Mouse (Mus musculus) stomach, postnatal 0 days (tissue): ENCODE measurements around the gene Thsd7a. TPM values are rescaled to one million over a fixed set of nuclear protein-coding genes. Genes with fewer than 3 reads are reported as not detected.

Source experiments
- ATAC-seq: fragments of 200-750 bp; cut with Nextera tagmentation; 2 replicates; pipeline ENCODE4 v1.8.0; 2017; ENCODE audit not compliant: low FRiP score, low TSS enrichment
- DNase-seq: peaks from one replicate; pipeline ENCODE4 v3.0.0-alpha.2; 2016; ENCODE audit warnings: low spot score
- H3K27ac ChIP-seq: fragments of 300-500 bp; sonication (generic); replicated peaks from 2 replicates; pipeline ENCODE4 v1.5.1; 2014; ENCODE audit warnings: mild to moderate bottlenecking, control low read depth
- H3K27me3 ChIP-seq: fragments of 300-500 bp; sonication (generic); 2 replicates; pipeline ENCODE4 v1.6.1; 2014; ENCODE audit warnings: low read length; ENCODE audit not compliant: control insufficient read depth, insufficient read depth
- H3K36me3 ChIP-seq: fragments of 300-500 bp; sonication (generic); 2 replicates; pipeline ENCODE4 v1.6.1; 2014; ENCODE audit warnings: low read length, mixed read lengths; ENCODE audit not compliant: control insufficient read depth, insufficient read depth
- H3K4me1 ChIP-seq: fragments of 300-500 bp; sonication (generic); replicated peaks from 2 replicates; pipeline ENCODE4 v1.6.1; 2014; ENCODE audit warnings: antibody characterized with exemption; ENCODE audit not compliant: control insufficient read depth, insufficient read depth
- H3K4me2 ChIP-seq: fragments of 300-500 bp; sonication (generic); replicated peaks from 2 replicates; pipeline ENCODE4 v1.6.1; 2014; ENCODE audit warnings: low read depth, mild to moderate bottlenecking, control low read depth, moderate library complexity
- H3K4me3 ChIP-seq: fragments of 300-500 bp; sonication (generic); 2 replicates; pipeline ENCODE4 v1.5.1; 2014; ENCODE audit warnings: low read depth, low read length, control low read depth
- H3K9ac ChIP-seq: fragments of 300-500 bp; sonication (generic); 2 replicates; pipeline ENCODE4 v1.6.1; 2014; ENCODE audit warnings: mild to moderate bottlenecking, low read length, control low read depth, mixed read lengths
- H3K9me3 ChIP-seq: fragments of 300-500 bp; sonication (generic); 2 replicates; pipeline ENCODE4 v1.6.1; 2016; ENCODE audit warnings: low read length; ENCODE audit not compliant: control insufficient read depth
- CTCF ChIP-seq: IDR thresholded peaks from 2 replicates; pipeline ENCODE4 v1.5.1; 2016; ENCODE audit warnings: antibody characterized with exemption, low read depth, mild to moderate bottlenecking, moderate library complexity
- EP300 ChIP-seq: optimal IDR thresholded peaks from 2 replicates; pipeline ENCODE3; 2016; ENCODE audit warnings: antibody characterized with exemption
- WGBS: fragments of 180-500 bp; shearing (Covaris S2); extraction: QIAGEN DNeasy Blood & Tissue Kit; methylation state at CpG from one replicate; pipeline ENCODE4 v1.1.7; 2014; 5-methylcytosine and 5-hydroxymethylcytosine counted together
- polyA plus RNA-seq: library from polyadenylated mRNA; unstranded; fragments of >200 nt; fragmentation: Nextera tagmentation; extraction: Ambion mirVana; gene quantifications from 2 replicates; pipeline ENCODE4 v1.2.1, GENCODE M21; 2015

The Thsd7a gene
- polyA plus RNA-seq, 1 experiment from 2014 or later, result 1.1 TPM

DNA sequence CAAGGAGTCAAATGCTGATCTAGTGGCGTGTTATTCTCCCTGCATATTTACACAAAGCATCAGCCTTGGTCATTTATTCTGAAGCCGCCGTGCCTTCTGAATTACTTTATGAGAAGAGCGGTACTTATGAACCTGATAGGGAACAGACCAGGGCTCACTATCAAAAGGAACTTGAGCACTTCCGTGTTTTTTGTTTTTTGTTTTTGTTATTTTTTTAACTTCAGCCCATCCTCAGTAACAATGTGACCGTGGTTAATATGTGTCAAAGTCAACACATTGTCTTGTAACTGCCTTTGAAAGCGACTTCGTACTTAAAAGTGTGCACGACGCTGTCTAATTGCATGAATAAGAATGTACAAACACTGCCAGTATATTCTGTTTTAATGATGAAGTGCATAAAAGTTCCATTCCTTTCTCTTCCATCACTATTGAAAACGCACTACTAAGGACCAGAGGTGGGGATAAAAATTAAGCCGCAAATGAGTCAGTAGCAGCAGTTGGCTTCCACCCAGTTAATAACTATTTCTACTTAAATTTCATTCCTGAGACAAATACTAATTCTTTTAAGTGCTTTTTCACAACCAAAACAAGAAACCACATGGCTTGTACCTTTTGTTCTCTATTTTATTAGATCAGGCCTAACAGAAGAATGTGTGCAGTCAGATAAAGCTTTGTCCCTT, 461 bp upstream of the Thsd7a start:
- Histone ChIP-seq H3K4me2 (peak overlapping the region; percentile 96), H3K9me3 (no peaks in the 10 kb centered on the region), H3K4me1 (0 out of 2 replicates have a peak, but pooled peaks cover 3% of the 10 kb centered on the region), H3K9ac (peak overlapping the region; percentile 61; the same call in 1 of the 2 replicates), H3K27ac (no peak overlapping the region), H3K36me3 (no peaks in the 10 kb centered on the region), H3K4me3 (peak overlapping the region; percentile 57), H3K27me3 (no peaks in the 10 kb centered on the region)
- WGBS, result 22% methylated on average over 12 of the region's 12 CpGs
- DNase-seq (no peak), ATAC-seq (peak; percentile 12; the same call in 1 of the 2 replicates)
- TF ChIP-seq EP300 (no peak), CTCF (no peak)

DNA sequence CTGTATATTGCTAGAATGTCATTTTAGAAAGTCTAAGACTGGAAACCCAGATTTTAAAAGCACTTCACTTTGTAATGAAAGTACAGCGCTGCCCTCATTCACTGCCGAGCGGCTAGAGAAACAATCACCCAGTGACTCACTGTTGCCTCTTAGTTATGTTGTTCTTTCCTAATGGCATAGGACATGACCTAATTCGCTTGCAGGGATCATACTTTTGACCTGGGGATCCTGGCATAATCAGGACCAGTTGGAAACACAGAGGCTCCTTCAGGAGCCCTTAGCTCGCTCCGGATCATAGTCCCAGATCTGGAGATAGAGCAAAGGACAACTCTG, 790 bp downstream of the Thsd7a start:
- no peak for TF ChIP-seq EP300
- TF ChIP-seq CTCF, result no peak
- under 1% methylated on average over 6 of the region's 6 CpGs for WGBS
- H3K36me3 ChIP-seq, result no peaks in the 10 kb centered on the region
- H3K4me3 ChIP-seq, result peak overlapping the region; percentile 57
- H3K9ac ChIP-seq, result peak overlapping the region; percentile 61
- peak overlapping the region; percentile 96 for H3K4me2 ChIP-seq
- H3K27me3 ChIP-seq, result no peaks in the 10 kb centered on the region
- H3K9me3 ChIP-seq, result no peaks in the 10 kb centered on the region
- peak overlapping the region; percentile 75; the same call in 1 of the 2 replicates for H3K27ac ChIP-seq
- DNase-seq (no peak), ATAC-seq (peak; percentile 40; the same call in 1 of the 2 replicates)
- 0 out of 2 replicates have a peak, but pooled peaks cover 3% of the 10 kb centered on the region for H3K4me1 ChIP-seq

DNA sequence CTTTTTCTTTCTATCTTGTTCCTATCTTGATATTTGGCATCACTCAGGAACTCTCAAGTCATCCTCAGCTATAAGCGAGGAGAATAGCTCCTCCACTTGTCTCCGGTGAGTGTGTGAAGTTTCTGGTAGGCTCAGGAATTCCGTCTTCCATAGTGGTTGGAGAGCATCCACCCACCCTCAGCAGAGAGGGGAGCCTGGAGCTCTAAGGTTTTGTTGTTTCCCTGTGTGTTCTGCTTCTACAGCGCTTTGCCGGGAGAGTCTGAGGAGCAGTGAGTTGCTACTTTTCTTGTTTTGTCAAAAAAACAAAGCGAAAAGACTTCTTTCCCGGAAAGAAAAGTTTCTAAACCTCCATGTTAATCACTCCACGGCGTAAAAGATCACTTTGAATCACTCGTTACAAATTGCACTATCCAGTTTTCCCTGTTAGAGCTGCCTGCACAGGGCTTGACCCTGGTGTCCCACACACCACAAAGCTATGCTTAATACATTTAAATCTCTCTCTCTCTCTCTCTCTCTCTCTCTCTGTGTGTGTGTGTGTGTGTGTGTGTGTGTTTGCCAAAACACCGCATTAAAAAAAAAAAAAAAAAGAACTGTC, 1.3 kb downstream of the Thsd7a start:
- TF ChIP-seq EP300 (no peak), CTCF (0 out of 2 replicates have a peak, but pooled peaks have one; percentile 1)
- Histone ChIP-seq H3K36me3 (no peaks in the 10 kb centered on the region), H3K4me2 (peak overlapping the region; percentile 96), H3K9ac (no peak overlapping the region), H3K9me3 (no peaks in the 10 kb centered on the region), H3K27me3 (no peaks in the 10 kb centered on the region), H3K4me1 (0 out of 2 replicates have a peak, but pooled peaks cover 3% of the 10 kb centered on the region), H3K27ac (no peak overlapping the region), H3K4me3 (peak overlapping the region; percentile 57)
- WGBS, result 17% methylated on average over 11 of the region's 11 CpGs
- ATAC-seq (no peak), DNase-seq (no peak)

DNA sequence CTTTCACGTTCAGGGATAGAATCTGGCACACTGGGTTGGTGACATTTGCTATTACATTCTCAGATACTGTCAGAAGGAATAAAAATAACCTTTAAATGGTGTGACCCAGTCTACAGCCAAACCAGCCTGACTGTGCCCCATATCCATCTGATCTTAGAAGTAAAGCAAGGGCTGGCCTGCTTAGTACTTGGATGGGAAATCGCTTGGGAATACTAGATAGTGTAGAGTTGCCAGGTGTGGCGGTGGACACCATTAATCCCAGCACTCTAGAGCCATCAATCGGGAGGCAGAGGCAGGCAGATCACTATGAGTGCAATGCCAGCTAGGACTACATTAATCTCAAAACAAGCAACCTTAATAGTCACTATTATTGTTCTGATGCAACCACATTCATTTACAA, 6.4 kb downstream of the Thsd7a start:
- TF ChIP-seq CTCF (no peak), EP300 (no peak)
- 81% methylated on average over 4 of the region's 4 CpGs for WGBS
- no peak for DNase-seq

DNA sequence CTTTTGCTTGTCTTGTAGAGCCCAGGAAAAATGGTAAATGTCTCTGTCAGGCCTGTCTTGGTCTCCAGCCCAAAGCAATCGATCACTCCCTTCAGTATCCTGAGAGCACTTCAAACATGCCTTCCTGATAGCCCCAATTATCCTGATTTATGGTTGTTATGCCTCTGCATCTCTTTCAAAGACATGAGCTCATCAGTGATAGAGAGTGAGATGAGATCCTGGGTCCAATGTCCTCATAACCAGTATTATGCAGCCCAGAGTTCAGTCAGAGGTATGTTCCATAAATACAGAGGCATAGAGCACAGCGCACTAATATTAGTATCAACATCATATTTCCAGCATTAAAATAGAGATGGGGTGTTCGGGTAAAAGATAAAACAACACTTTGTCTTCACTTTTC, 15.3 kb downstream of the Thsd7a start:
- Histone ChIP-seq H3K9me3 (no peaks in the 10 kb centered on the region), H3K4me3 (no peak overlapping the region), H3K36me3 (no peaks in the 10 kb centered on the region), H3K27ac (no peak overlapping the region), H3K4me2 (no peak overlapping the region), H3K9ac (no peak overlapping the region), H3K27me3 (no peaks in the 10 kb centered on the region), H3K4me1 (no peaks in the 10 kb centered on the region)
- no peak for ATAC-seq
- 59% methylated on average over 3 of the region's 3 CpGs for WGBS
- TF ChIP-seq EP300, result no peak
- DNase-seq, result no peak

More for the DNA sequence above, 6.4 kb downstream of the Thsd7a start:
- no peaks in the 10 kb centered on the region for H3K4me1 ChIP-seq
- ATAC-seq, result no peak
- H3K9ac ChIP-seq, result no peak overlapping the region
- H3K4me3 ChIP-seq, result no peak overlapping the region
- H3K27ac ChIP-seq, result no peak overlapping the region
- H3K9me3 ChIP-seq, result no peaks in the 10 kb centered on the region
- H3K27me3 ChIP-seq, result no peaks in the 10 kb centered on the region
- H3K4me2 ChIP-seq, result no peak overlapping the region
- H3K36me3 ChIP-seq, result no peaks in the 10 kb centered on the region

DNA sequence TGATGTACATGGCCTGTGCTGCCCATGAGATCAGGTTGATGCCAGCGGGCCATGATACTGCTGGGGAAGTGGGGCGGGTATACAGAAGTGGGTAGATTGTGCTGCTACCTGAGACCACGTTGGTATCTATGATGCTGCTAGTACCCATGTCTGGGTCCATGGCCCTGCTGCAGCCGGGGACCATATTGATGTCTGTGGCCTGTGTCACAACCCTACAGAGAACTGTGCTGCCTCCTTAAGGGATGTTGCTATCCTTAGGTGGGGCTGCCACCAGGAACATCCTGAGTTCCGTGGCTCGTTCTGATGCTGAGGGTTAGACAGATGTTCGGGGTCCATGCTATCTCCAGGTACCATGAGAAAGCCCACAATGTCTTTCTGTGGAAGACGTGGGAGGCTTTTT, 33.1 kb downstream of the Thsd7a start:
- no peaks in the 10 kb centered on the region for H3K4me1 ChIP-seq
- WGBS, result 90% methylated on average over 8 of the region's 8 CpGs
- no peak for TF ChIP-seq CTCF
- no peak for TF ChIP-seq EP300
- H3K9me3 ChIP-seq, result no peaks in the 10 kb centered on the region
- H3K4me3 ChIP-seq, result no peak overlapping the region
- no peaks in the 10 kb centered on the region for H3K27me3 ChIP-seq
- no peak overlapping the region for H3K9ac ChIP-seq
- no peak for DNase-seq
- no peak overlapping the region for H3K27ac ChIP-seq
- ATAC-seq, result no peak
- no peaks in the 10 kb centered on the region for H3K36me3 ChIP-seq
- H3K4me2 ChIP-seq, result no peak overlapping the region
